Mouse (Mus musculus) stomach, adult 2 months (tissue): Measurements from ENCODE around the gene Suv39h1. TPM values are rescaled to one million over a fixed set of nuclear protein-coding genes. Genes with fewer than 3 reads are reported as not detected.

Experiments
- polyA plus RNA-seq: library from polyadenylated mRNA; depleted of rRNA; stranded (reverse); fragments of >200 nt; gene quantifications from 2 replicates; pipeline ENCODE4 v1.2.3, GENCODE M21; 2012; rRNA removed

The Suv39h1 gene
- polyA plus RNA-seq, result 2.3 and 2.6 TPM in 2 replicates

DNA sequence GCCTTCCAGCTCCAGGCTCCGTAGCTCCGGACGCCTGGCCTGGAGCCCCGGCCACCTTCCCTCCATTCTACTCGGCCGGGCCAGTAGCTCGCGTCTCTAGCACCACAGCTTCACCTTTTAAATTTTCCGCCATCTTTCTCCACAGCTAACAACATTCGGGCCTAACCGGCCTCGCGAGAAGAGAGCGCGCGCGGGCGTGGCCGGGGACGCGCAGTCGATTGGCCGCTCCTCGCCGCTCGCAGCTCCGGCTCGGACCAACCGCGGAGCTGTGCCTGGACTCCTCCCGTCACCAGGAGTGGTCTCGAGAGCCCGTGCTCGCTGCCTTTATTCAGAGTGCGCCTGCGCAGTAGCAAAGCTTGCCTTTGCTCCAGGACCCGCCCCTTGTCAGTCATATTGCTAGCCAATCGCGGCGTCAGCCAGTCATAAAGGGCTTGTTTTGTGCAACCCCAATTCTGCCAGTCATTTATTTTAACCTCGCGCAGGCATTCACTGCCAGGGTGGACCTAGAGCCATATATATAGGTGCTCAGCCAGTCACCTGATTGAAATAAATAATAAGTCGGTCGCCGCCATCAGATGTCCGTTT, at the start of gene Suv39h1:
Gene Suv39h1 (minus strand): TSS at position 331 of the 585 bp plus-strand sequence.

DNA sequence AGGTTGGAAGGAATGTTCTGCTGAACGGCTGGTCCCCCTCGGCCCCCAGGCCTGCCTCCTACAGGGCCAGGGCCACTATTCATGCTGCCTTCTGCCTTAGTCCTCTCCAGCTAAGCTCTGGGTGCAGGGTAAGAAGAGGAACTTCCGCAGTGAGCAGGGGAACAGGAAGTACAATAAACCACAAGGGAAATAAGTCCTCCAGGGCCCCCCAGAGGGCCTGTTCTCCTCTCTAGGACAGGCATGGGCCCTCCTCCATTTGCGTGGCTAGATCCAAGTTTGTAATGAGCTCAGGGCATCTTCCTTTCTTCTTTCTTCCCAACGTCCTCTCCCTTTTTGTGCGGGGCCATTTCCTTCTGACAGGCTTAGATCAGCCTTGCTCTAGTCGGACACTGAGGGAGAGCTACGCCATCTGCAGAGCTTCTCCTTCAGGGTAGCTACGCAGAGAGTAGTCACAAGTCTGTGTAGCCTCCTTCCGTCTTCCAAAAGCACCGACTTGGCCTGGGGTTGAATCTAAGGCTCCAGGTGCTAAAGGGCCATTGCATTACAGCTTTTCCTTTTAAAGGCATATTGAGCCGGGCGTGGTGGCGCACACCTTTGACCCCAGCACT, 15.9 kb upstream of the Suv39h1 start, which contains the start of gene Was:
Gene Was (minus strand): TSS at position 153 of the 608 bp plus-strand sequence.

DNA sequence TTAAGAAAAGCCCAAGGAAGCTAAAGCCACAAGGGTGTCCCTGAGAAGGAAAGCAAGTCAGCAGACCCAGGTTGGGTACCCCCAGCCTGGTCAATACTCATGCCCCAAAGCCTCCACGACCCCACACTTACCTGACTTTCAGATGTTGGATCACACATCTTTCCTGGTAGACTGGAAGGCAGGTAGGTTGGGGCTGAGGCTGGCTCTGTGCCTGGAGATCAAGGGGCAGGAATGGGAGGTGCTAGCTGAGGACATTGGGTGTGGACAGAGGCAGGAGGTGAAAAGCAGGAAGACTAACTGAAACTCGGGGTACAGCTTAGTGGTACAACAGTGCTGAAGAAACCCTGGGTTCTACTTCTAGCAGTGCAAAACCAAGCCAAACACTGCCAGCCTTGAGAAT, 56.3 kb downstream of the Suv39h1 start, which contains the start of gene Glod5:
Gene Glod5 (minus strand): TSS at position 207 of the 400 bp plus-strand sequence.

Other genes starting within 250 kb of the Suv39h1 start
- 21.1 and 23.3 TPM in 2 replicates for gene Otud5, start 233.4 kb downstream of the Suv39h1 start, polyA plus RNA-seq
- gene Pim2, start 196.5 kb downstream of the Suv39h1 start, polyA plus RNA-seq, result 7.4 and 8.8 TPM in 2 replicates
- gene Slc35a2, start 190.7 kb downstream of the Suv39h1 start, polyA plus RNA-seq, result 74.9 and 99.5 TPM in 2 replicates
- gene Pqbp1, start 175.5 kb downstream of the Suv39h1 start, polyA plus RNA-seq, result 27.2 and 28.7 TPM in 2 replicates
- gene Timm17b, start 175.4 kb downstream of the Suv39h1 start, polyA plus RNA-seq, result 23.5 and 30.2 TPM in 2 replicates
- gene Gm10491, start 166.9 kb downstream of the Suv39h1 start, polyA plus RNA-seq, result not detected in 2 replicates
- not detected in 2 replicates for gene Gm10490, start 165.2 kb downstream of the Suv39h1 start, polyA plus RNA-seq
- gene Pcsk1n, start 154.9 kb downstream of the Suv39h1 start, polyA plus RNA-seq, result 15.1 and 39.9 TPM in 2 replicates
- not detected in 2 replicates for gene Eras, start 146.2 kb downstream of the Suv39h1 start, polyA plus RNA-seq
- gene Hdac6, start 126.9 kb downstream of the Suv39h1 start, polyA plus RNA-seq, result 7.3 and 10.8 TPM in 2 replicates
- 0.40 and 0.71 TPM in 2 replicates for gene Gata1, start 96.7 kb downstream of the Suv39h1 start, polyA plus RNA-seq
- 1.6 and 1.7 TPM in 2 replicates for gene Glod5, start 56.3 kb downstream of the Suv39h1 start, polyA plus RNA-seq
- 1.1 and 1.2 TPM in 2 replicates for gene Was, start 15.7 kb upstream of the Suv39h1 start, polyA plus RNA-seq
- gene Wdr13, start 58.1 kb upstream of the Suv39h1 start, polyA plus RNA-seq, result 65.3 and 68.4 TPM in 2 replicates
- 14.2 and 17.6 TPM in 2 replicates for gene Rbm3, start 71.1 kb upstream of the Suv39h1 start, polyA plus RNA-seq
- gene Tbc1d25, start 101.4 kb upstream of the Suv39h1 start, polyA plus RNA-seq, result 7.4 and 8.1 TPM in 2 replicates
- 106 and 116 TPM in 2 replicates for gene Ebp, start 118.8 kb upstream of the Suv39h1 start, polyA plus RNA-seq
- 23.9 and 25.8 TPM in 2 replicates for gene Porcn, start 131.8 kb upstream of the Suv39h1 start, polyA plus RNA-seq
- 11.5 and 13.1 TPM in 2 replicates for gene Ftsj1, start 177.6 kb upstream of the Suv39h1 start, polyA plus RNA-seq
- 6.9 and 7.0 TPM in 2 replicates for gene Slc38a5, start 196.4 kb upstream of the Suv39h1 start, polyA plus RNA-seq